Mouse (Mus musculus): ENCODE results near the gene Pdpn. TPM values are rescaled to one million over a fixed set of nuclear protein-coding genes. Genes with fewer than 3 reads are reported as not detected.

Gene Pdpn
- total and polyA plus RNA-seq, 2 experiments from 2014 or later: 33.6 to 37.6 TPM

- Histone ChIP-seq H3K4me2 (ENCODE audit: low read depth, low read length, poor library complexity, severe bottlenecking) (no peak overlapping the region), H3K9me3 (ENCODE audit: low read length) (no peaks in the 10 kb centered on the region), H3K27me3 (ENCODE audit: insufficient read depth, low read length) (no peaks in the 10 kb centered on the region), H3K36me3 (ENCODE audit: insufficient read depth, low read length) (no peaks in the 10 kb centered on the region), H3K27ac (ENCODE audit: low read depth, low read length) (no peak overlapping the region), H3K4me3 (ENCODE audit: low read depth, low read length) (no peak overlapping the region), H3K9ac (replicated peaks; ENCODE audit: low read length, poor library complexity, severe bottlenecking) (no peak overlapping the region), H3K4me1 (ENCODE audit: insufficient read depth, low read length) (no peaks in the 10 kb centered on the region)
- no peak for TF ChIP-seq CTCF (IDR thresholded peaks at IDR 0.05)
- no peak for ATAC-seq (ENCODE audit: low FRiP score)
- 77% methylated on average over 12 of the region's 12 CpGs for WGBS
- DNase-seq (ENCODE audit: low spot score): no peak
These were observed 36.7 kb downstream of the Pdpn start for GRCm38 (mm10) chr4:143262696-143263095.

GRCm38 (mm10) chr4:143259718-143260349, 39.5 kb downstream of the Pdpn start:
- no peaks in the 10 kb centered on the region for H3K36me3 ChIP-seq (ENCODE audit: insufficient read depth, low read length)
- peak; percentile 34 for DNase-seq (ENCODE audit: low spot score)
- 41% methylated on average over 8 of the region's 8 CpGs for WGBS
- no peak overlapping the region for H3K4me3 ChIP-seq (ENCODE audit: low read depth, low read length)
- TF ChIP-seq CTCF (IDR thresholded peaks at IDR 0.05): no peak
- no peaks in the 10 kb centered on the region for H3K9me3 ChIP-seq (ENCODE audit: low read length)
- no peak for ATAC-seq (ENCODE audit: low FRiP score)
- no peak overlapping the region for H3K4me2 ChIP-seq (ENCODE audit: low read depth, low read length, poor library complexity, severe bottlenecking)
- no peak overlapping the region for H3K9ac ChIP-seq (replicated peaks; ENCODE audit: low read length, poor library complexity, severe bottlenecking)
- H3K27me3 ChIP-seq (ENCODE audit: insufficient read depth, low read length): no peaks in the 10 kb centered on the region
- H3K27ac ChIP-seq (ENCODE audit: low read depth, low read length): no peak overlapping the region
- H3K4me1 ChIP-seq (ENCODE audit: insufficient read depth, low read length): no peaks in the 10 kb centered on the region

GRCm38 (mm10) chr4:143258517-143258916, 40.8 kb downstream of the Pdpn start:
- 38% methylated on average over 19 of the region's 19 CpGs for WGBS
- no peak overlapping the region for H3K4me3 ChIP-seq (ENCODE audit: low read depth, low read length)

GRCm38 (mm10) chr4:143257971-143258370, 41.4 kb downstream of the Pdpn start:
- no peaks in the 10 kb centered on the region for H3K4me1 ChIP-seq (ENCODE audit: insufficient read depth, low read length)
- H3K9me3 ChIP-seq (ENCODE audit: low read length): no peaks in the 10 kb centered on the region
- no peak overlapping the region for H3K9ac ChIP-seq (replicated peaks; ENCODE audit: low read length, poor library complexity, severe bottlenecking)
- 63% methylated on average over 6 of the region's 6 CpGs for WGBS
- no peak overlapping the region for H3K27ac ChIP-seq (ENCODE audit: low read depth, low read length)
- H3K4me3 ChIP-seq (ENCODE audit: low read depth, low read length): no peak overlapping the region
- DNase-seq (ENCODE audit: low spot score) (no peak), ATAC-seq (ENCODE audit: low FRiP score) (no peak)
- no peak for TF ChIP-seq CTCF (IDR thresholded peaks at IDR 0.05)
- H3K36me3 ChIP-seq (ENCODE audit: insufficient read depth, low read length): no peaks in the 10 kb centered on the region
- no peak overlapping the region for H3K4me2 ChIP-seq (ENCODE audit: low read depth, low read length, poor library complexity, severe bottlenecking)
- no peaks in the 10 kb centered on the region for H3K27me3 ChIP-seq (ENCODE audit: insufficient read depth, low read length)

More at GRCm38 (mm10) chr4:143258517-143258916, 40.8 kb downstream of the Pdpn start:
- peak overlapping the region; percentile 34; the same call in 1 of the 2 replicates for H3K4me2 ChIP-seq (ENCODE audit: low read depth, low read length, poor library complexity, severe bottlenecking)
- H3K9me3 ChIP-seq (ENCODE audit: low read length): no peaks in the 10 kb centered on the region
- ATAC-seq (ENCODE audit: low FRiP score) (peak; percentile 33; the same call in 1 of the 2 replicates), DNase-seq (ENCODE audit: low spot score) (peak; percentile 33)
- H3K27ac ChIP-seq (ENCODE audit: low read depth, low read length): no peak overlapping the region
- H3K27me3 ChIP-seq (ENCODE audit: insufficient read depth, low read length): no peaks in the 10 kb centered on the region
- H3K4me1 ChIP-seq (ENCODE audit: insufficient read depth, low read length): no peaks in the 10 kb centered on the region
- H3K36me3 ChIP-seq (ENCODE audit: insufficient read depth, low read length): no peaks in the 10 kb centered on the region
- peak; percentile 72 for TF ChIP-seq CTCF (IDR thresholded peaks at IDR 0.05)
- no peak overlapping the region for H3K9ac ChIP-seq (replicated peaks; ENCODE audit: low read length, poor library complexity, severe bottlenecking)

- DNase-seq (ENCODE audit: low spot score) (no peak), ATAC-seq (ENCODE audit: low FRiP score) (no peak)
- no peak overlapping the region for H3K4me2 ChIP-seq (ENCODE audit: low read depth, low read length, poor library complexity, severe bottlenecking)
- H3K36me3 ChIP-seq (ENCODE audit: insufficient read depth, low read length): no peaks in the 10 kb centered on the region
- no peak overlapping the region for H3K4me3 ChIP-seq (ENCODE audit: low read depth, low read length)
- no peaks in the 10 kb centered on the region for H3K4me1 ChIP-seq (ENCODE audit: insufficient read depth, low read length)
- no peaks in the 10 kb centered on the region for H3K27me3 ChIP-seq (ENCODE audit: insufficient read depth, low read length)
- WGBS: 79% methylated on average over 8 of the region's 8 CpGs
- H3K9me3 ChIP-seq (ENCODE audit: low read length): no peaks in the 10 kb centered on the region
- H3K27ac ChIP-seq (ENCODE audit: low read depth, low read length): no peak overlapping the region
- TF ChIP-seq CTCF (IDR thresholded peaks at IDR 0.05): no peak
- H3K9ac ChIP-seq (replicated peaks; ENCODE audit: low read length, poor library complexity, severe bottlenecking): no peak overlapping the region
These were observed 43.8 kb downstream of the Pdpn start for GRCm38 (mm10) chr4:143255541-143255940.

- DNase-seq (ENCODE audit: low spot score): no peak
- Histone ChIP-seq H3K9me3 (ENCODE audit: low read length) (no peaks in the 10 kb centered on the region), H3K27ac (ENCODE audit: low read depth, low read length) (no peak overlapping the region), H3K4me2 (ENCODE audit: low read depth, low read length, poor library complexity, severe bottlenecking) (no peak overlapping the region), H3K27me3 (ENCODE audit: insufficient read depth, low read length) (no peaks in the 10 kb centered on the region), H3K9ac (replicated peaks; ENCODE audit: low read length, poor library complexity, severe bottlenecking) (no peak overlapping the region), H3K4me1 (ENCODE audit: insufficient read depth, low read length) (no peaks in the 10 kb centered on the region), H3K36me3 (ENCODE audit: insufficient read depth, low read length) (no peaks in the 10 kb centered on the region), H3K4me3 (ENCODE audit: low read depth, low read length) (no peak overlapping the region)
- ATAC-seq (ENCODE audit: low FRiP score): no peak
- 95% methylated on average over 1 of the region's 1 CpGs for WGBS
- no peak for TF ChIP-seq CTCF (IDR thresholded peaks at IDR 0.05)
These were observed 46.0 kb downstream of the Pdpn start for GRCm38 (mm10) chr4:143253356-143253755.

All from midbrain, postnatal 0 days (tissue).